Mouse (Mus musculus): ENCODE data around the gene Gm14214.

DNA sequence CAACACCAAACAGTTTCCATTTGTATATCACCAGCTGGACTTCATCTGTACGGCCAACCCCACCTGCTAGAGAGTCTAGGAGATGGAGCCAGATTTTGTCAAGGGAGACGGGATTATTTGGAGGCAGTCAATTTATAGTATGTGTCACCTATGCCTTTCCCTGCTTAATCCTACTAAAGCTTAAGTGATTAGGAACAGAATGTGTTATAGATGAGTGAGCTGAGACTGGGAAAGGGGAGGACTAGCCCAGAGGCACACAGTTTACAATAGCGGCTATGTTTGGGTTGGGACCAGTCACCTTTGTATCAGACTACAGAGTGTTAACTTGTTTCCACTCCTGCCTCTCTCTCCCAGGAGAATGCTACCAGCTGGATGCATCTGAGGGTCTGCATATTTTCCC lies 9.8 kb upstream of the Gm14214 start:
- TF ChIP-seq POLR2A (IDR thresholded peaks at IDR 0.05; ENCODE audit: control insufficient read depth in 1 of 2, insufficient read depth in 1 of 2, low read depth in 1 of 2, low read length in 2 of 2, poor library complexity in 1 of 2) (no peak), MAX (IDR thresholded peaks at IDR 0.05; ENCODE audit: low read length) (no peak), CTCF (IDR thresholded peaks at IDR 0.05 in 2 of 3, conservative IDR thresholded peaks at IDR 0.05 in 1 of 3; ENCODE audit: control insufficient read depth in 1 of 3, insufficient read depth in 1 of 3, low read depth in 2 of 3, low read length in 3 of 3, poor library complexity in 1 of 3, severe bottlenecking in 1 of 3) (no peak), E2F4 (IDR thresholded peaks at IDR 0.05; ENCODE audit: borderline replicate concordance, low read depth, low read length) (no peak), NRF1 (IDR thresholded peaks at IDR 0.05; ENCODE audit: insufficient read depth, low read depth, low read length, poor library complexity, severe bottlenecking) (no peak), EP300 (IDR thresholded peaks at IDR 0.05; ENCODE audit: low read depth in 1 of 2, low read length in 2 of 2) (no peak), ELF1 (IDR thresholded peaks at IDR 0.05; ENCODE audit: low read depth, low read length) (no peak), JUND (IDR thresholded peaks at IDR 0.05; ENCODE audit: low read depth, low read length) (no peak), MXI1 (IDR thresholded peaks at IDR 0.05; ENCODE audit: low read depth, low read length) (no peak), UBTF (IDR thresholded peaks at IDR 0.05; ENCODE audit: borderline replicate concordance, insufficient read depth, low read depth, low read length) (no peak)
